Mouse (Mus musculus) limb, embryonic 11.5 days (tissue): ENCODE data around the gene Adh5. TPM values are rescaled to one million over a fixed set of nuclear protein-coding genes. Genes with fewer than 3 reads are reported as not detected.
"Not testable (repeated sequence)": the region's sequence is repeated elsewhere in the genome, so short reads cannot be mapped to it uniquely, and the experiment has no call there.

Source experiments
- ATAC-seq: fragments of 200-750 bp; cut with Nextera tagmentation; 2 replicates; pipeline ENCODE4 v1.8.0; 2017; ENCODE audit warnings: low read depth; ENCODE audit not compliant: insufficient number of reproducible peaks, low FRiP score, low TSS enrichment
- DNase-seq: peaks from one replicate; pipeline ENCODE4 v3.0.0-alpha.2; 2015; ENCODE audit warnings: low spot score
- H3K27ac ChIP-seq: fragments of 300-500 bp; sonication (generic); replicated peaks from 2 replicates; pipeline ENCODE4 v1.5.1; 2014; ENCODE audit warnings: low read depth, mild to moderate bottlenecking, low read length
- H3K27me3 ChIP-seq: fragments of 300-500 bp; sonication (generic); 2 replicates; pipeline ENCODE4 v1.6.1; 2014; ENCODE audit warnings: mild to moderate bottlenecking, low read length, mixed read lengths; ENCODE audit not compliant: control insufficient read depth, insufficient read depth
- H3K36me3 ChIP-seq: fragments of 300-500 bp; sonication (generic); 2 replicates; pipeline ENCODE4 v1.6.1; 2014; ENCODE audit warnings: mild to moderate bottlenecking, low read length, moderate library complexity, mixed read lengths; ENCODE audit not compliant: control insufficient read depth, insufficient read depth
- H3K4me1 ChIP-seq: fragments of 300-500 bp; sonication (generic); 2 replicates; pipeline ENCODE4 v1.6.1; 2014; ENCODE audit warnings: low read length, mixed read lengths; ENCODE audit not compliant: control insufficient read depth, insufficient read depth
- H3K4me2 ChIP-seq: fragments of 300-500 bp; sonication (generic); 2 replicates; pipeline ENCODE4 v1.6.1; 2014; ENCODE audit warnings: low read depth, mild to moderate bottlenecking, moderate library complexity; ENCODE audit not compliant: severe bottlenecking
- H3K4me3 ChIP-seq: fragments of 300-500 bp; sonication (generic); 2 replicates; pipeline ENCODE4 v1.5.1; 2014; ENCODE audit warnings: low read depth, low read length
- H3K9ac ChIP-seq: fragments of 300-500 bp; sonication (generic); 2 replicates; pipeline ENCODE4 v1.6.1; 2014; ENCODE audit warnings: mild to moderate bottlenecking, low read length
- H3K9me3 ChIP-seq: fragments of 300-500 bp; sonication (generic); 2 replicates; pipeline ENCODE4 v1.6.1; 2016; ENCODE audit warnings: low read length; ENCODE audit not compliant: control insufficient read depth
- WGBS: fragments of 180-500 bp; shearing (Covaris S2); extraction: QIAGEN DNeasy Blood & Tissue Kit; methylation state at CpG from one replicate; pipeline ENCODE4 v1.1.7; 2014; 5-methylcytosine and 5-hydroxymethylcytosine counted together
- polyA plus RNA-seq: library from polyadenylated mRNA; unstranded; fragments of >200 nt; fragmentation: Nextera tagmentation; extraction: Ambion mirVana; gene quantifications from 2 replicates; pipeline ENCODE4 v1.2.1, GENCODE M21; 2014

Adh5 gene
- polyA plus RNA-seq, 1 experiment from 2014 or later, result 243 TPM

DNA sequence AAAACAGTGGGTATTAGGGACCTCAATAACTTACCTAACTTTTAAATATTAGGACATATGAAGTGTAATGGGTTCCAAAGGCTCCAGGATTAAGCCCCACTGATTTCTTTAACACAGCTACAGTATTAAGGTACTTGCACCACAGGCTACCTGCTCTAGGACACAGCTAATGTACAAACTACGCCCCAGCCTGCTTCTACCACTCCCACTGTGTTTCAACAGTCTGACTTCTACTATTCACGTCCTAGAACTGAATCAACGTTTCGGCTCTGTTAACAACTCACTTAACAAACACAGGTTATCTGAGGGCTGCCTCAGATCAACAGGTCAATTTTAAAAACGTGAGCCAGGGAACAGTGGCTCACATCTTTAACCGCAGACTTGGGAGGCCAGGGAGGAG is 20.9 kb downstream of the Adh5 start:
- no peaks in the 10 kb centered on the region for H3K9me3 ChIP-seq
- H3K27me3 ChIP-seq, result no peaks in the 10 kb centered on the region
- DNase-seq (no peak), ATAC-seq (no peak)
- H3K4me2 ChIP-seq, result no peak overlapping the region
- H3K4me1 ChIP-seq, result no peaks in the 10 kb centered on the region
- WGBS, result 94% methylated on average over 6 of the region's 6 CpGs
- H3K9ac ChIP-seq, result no peak overlapping the region
- no peak overlapping the region for H3K4me3 ChIP-seq
- H3K27ac ChIP-seq, result no peak overlapping the region
- peaks cover 21% of the 10 kb centered on the region; the same call in 1 of the 2 replicates for H3K36me3 ChIP-seq

DNA sequence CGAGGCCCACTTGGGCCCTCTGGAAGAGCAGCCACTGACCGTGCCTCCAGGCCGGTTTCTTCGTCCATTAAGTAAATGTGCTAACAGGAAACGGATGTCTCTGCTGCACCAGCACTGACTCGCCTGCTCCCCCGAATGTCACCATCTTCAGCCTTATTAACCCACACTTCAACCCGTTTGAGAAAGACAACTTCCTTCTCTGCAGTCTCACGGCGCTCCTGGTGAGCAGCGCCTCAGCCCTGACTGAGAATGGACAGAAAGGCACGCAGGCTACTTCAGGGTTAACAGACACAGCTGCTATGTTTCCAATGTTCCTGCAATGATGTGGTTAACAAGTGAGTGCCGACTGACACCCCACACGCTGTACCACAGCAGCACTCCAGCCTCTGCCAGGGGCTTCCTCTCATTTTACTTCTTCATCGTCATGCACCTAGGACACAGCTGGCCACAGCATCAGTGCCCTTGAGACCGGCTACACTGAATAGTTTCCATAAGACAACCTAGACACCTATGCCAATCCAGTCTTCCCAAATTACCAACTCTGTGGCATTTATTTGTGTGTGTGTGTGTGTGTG is 21.8 kb downstream of the Adh5 start:
- Histone ChIP-seq H3K9ac (no peak overlapping the region), H3K4me2 (no peak overlapping the region), H3K4me1 (no peaks in the 10 kb centered on the region), H3K27ac (no peak overlapping the region), H3K36me3 (peaks cover 18% of the 10 kb centered on the region; the same call in 1 of the 2 replicates), H3K4me3 (no peak overlapping the region), H3K9me3 (no peaks in the 10 kb centered on the region), H3K27me3 (no peaks in the 10 kb centered on the region)
- ATAC-seq (no peak), DNase-seq (no peak)
- WGBS, result 70% methylated on average over 16 of the region's 16 CpGs

- H3K36me3 ChIP-seq, result peaks cover 16% of the 10 kb centered on the region; the same call in 1 of the 2 replicates
- not testable (repeated sequence) for H3K9ac ChIP-seq, DNase-seq, ATAC-seq, H3K9me3 ChIP-seq, H3K4me3 ChIP-seq, H3K4me2 ChIP-seq, H3K4me1 ChIP-seq, H3K27me3 ChIP-seq, H3K27ac ChIP-seq
- WGBS, result 92% methylated on average over 1 of the region's 1 CpGs
Observed at GRCm38 (mm10) chr3:138466656-138467055, 23.8 kb downstream of the Adh5 start.

GRCm38 (mm10) chr3:138471066-138471465 is 28.2 kb downstream of the Adh5 start:
- H3K36me3 ChIP-seq, result peaks cover 10% of the 10 kb centered on the region; the same call in 1 of the 2 replicates
- ATAC-seq, result no peak
- H3K9ac ChIP-seq, result no peak overlapping the region
- no peaks in the 10 kb centered on the region for H3K9me3 ChIP-seq
- WGBS, result 81% methylated on average over 3 of the region's 3 CpGs
- no peak overlapping the region for H3K4me2 ChIP-seq
- H3K27ac ChIP-seq, result no peak overlapping the region
- no peaks in the 10 kb centered on the region for H3K27me3 ChIP-seq
- no peak for DNase-seq
- H3K4me1 ChIP-seq, result no peaks in the 10 kb centered on the region
- H3K4me3 ChIP-seq, result no peak overlapping the region

GRCm38 (mm10) chr3:138479489-138479888 is 36.6 kb downstream of the Adh5 start:
- no peak for DNase-seq
- no peak overlapping the region for H3K27ac ChIP-seq
- no peak overlapping the region for H3K9ac ChIP-seq
- no peaks in the 10 kb centered on the region for H3K9me3 ChIP-seq
- 92% methylated on average over 8 of the region's 8 CpGs for WGBS
- no peak for ATAC-seq
- H3K4me1 ChIP-seq, result no peaks in the 10 kb centered on the region
- H3K4me3 ChIP-seq, result no peak overlapping the region
- peaks cover 11% of the 10 kb centered on the region for H3K36me3 ChIP-seq
- no peaks in the 10 kb centered on the region for H3K27me3 ChIP-seq
- no peak overlapping the region for H3K4me2 ChIP-seq

DNA sequence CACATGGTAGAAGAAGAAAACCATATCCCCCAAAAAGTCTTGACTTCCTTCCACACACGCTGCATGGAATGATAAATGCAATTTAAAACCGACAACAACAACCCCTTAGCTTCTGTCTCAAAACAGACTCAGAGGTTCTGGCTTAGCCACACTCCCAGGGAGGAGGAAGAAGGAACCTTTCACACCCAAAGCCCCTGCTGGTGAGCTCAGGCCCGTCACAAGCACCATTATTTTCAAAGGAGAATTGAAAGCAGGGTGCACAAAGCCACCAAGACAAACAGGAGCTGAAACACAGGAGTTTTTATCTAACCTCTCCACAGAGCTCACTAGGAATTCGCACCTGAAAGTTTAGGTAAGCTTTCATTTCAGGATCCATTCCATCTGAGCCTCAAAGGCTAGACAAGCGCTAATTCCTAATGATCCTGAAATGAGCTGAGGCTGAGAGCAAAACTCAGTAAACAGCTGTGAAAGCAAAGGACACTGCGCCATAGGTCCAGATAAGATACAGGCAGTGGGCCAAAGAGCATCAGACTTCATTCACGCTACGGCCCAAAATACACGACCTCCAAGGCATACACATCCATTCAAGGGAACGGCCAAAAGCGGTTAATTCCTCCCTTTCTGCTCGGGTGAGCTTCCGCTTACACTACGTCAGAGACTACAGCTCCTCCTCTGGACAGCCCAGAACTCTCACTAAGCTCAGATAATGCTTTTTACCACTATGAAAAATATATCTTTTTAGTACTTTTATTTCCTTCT is 38.8 kb downstream of the Adh5 start:
- Histone ChIP-seq H3K4me1 (no peaks in the 10 kb centered on the region), H3K36me3 (peaks cover 21% of the 10 kb centered on the region), H3K4me3 (no peak overlapping the region), H3K9ac (no peak overlapping the region), H3K27me3 (no peaks in the 10 kb centered on the region), H3K4me2 (no peak overlapping the region), H3K27ac (no peak overlapping the region), H3K9me3 (no peaks in the 10 kb centered on the region)
- ATAC-seq, result no peak
- DNase-seq, result no peak
- WGBS, result 88% methylated on average over 14 of the region's 14 CpGs

DNA sequence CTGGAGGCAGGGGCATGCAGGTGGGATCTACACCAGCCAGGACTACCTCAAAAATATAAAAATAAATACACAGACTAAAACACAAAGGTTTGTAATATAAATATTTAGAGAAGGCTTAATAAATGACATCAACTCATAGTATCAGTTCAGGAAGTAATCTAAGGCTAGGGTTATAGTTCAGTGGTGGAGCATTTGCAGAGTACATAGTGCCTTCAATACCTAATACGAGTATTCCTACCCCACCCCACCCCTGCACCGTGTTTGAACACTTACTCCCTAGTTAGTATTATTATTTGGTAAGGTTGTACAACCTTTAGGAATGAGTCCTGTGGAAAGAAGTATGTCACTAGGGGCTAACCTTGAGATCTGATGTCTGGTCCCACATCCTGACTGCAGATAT is 40.3 kb downstream of the Adh5 start:
- H3K9me3 ChIP-seq, result no peaks in the 10 kb centered on the region
- H3K27me3 ChIP-seq, result no peaks in the 10 kb centered on the region
- H3K4me1 ChIP-seq, result no peaks in the 10 kb centered on the region
- 91% methylated on average over 2 of the region's 2 CpGs for WGBS
- peaks cover 21% of the 10 kb centered on the region for H3K36me3 ChIP-seq
- DNase-seq, result no peak
- H3K27ac ChIP-seq, result no peak overlapping the region
- H3K4me2 ChIP-seq, result no peak overlapping the region
- H3K9ac ChIP-seq, result no peak overlapping the region
- no peak for ATAC-seq
- H3K4me3 ChIP-seq, result no peak overlapping the region

DNA sequence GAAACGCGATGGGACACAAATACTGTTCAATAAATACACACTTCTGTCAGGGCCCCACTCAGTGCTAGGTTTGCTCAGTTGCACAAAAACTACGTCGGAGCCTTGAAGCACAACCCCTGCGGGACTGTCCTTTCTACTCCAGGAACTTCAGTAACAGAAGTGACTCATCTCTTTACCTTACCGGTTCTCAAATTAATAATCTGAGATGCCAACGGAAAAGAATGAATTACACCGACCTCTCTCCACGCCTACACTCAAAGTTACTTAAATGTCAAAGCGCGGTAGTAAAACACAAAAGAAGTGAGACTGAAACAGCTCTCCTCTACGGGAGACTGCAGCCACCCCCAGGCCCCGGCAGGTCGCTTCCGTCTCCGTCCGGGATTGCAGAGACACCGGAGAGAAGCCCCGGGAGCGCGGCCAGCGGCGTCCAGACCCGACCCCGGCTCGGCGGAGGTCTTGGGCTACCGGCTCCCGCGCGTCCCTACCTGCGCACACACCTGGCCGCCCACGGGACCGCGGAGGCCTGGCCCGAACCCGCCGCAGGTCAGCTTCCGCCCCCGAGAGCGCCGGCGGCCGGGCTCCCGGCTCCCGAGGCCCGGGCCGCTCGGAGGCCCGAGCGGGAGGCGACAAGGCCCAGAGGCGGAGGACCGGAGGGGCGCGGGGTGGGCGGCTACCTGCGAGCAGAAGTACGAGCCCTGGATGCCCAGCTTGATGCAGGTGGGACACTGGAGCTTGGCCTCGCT is 45.9 kb downstream of the Adh5 start:
- H3K4me3 ChIP-seq, result peak overlapping the region; percentile 84
- H3K9me3 ChIP-seq, result no peaks in the 10 kb centered on the region
- peaks cover 11% of the 10 kb centered on the region; the same call in 1 of the 2 replicates for H3K36me3 ChIP-seq
- H3K4me2 ChIP-seq, result peak overlapping the region; percentile 81
- ATAC-seq, result no peak; the same call in 1 of the 2 replicates
- DNase-seq, result no peak
- 0 out of 2 replicates have a peak overlapping the region, but pooled peaks have one; percentile 47 for H3K27ac ChIP-seq
- H3K4me1 ChIP-seq, result no peaks in the 10 kb centered on the region
- H3K9ac ChIP-seq, result peak overlapping the region; percentile 77
- H3K27me3 ChIP-seq, result no peaks in the 10 kb centered on the region
- under 1% methylated on average over 56 of the region's 61 CpGs for WGBS
